Mouse (Mus musculus) hindbrain, embryonic 12.5 days (tissue): ENCODE measurements at regions not wholly inside any gene's neighbourhood (a gene's known extent, or its start where the extent isn't known, plus 50 kb on each side); places are given as distances from the start of the nearest gene placed in this dataset.
"Not testable (repeated sequence)": the region's sequence is repeated elsewhere in the genome, so short reads cannot be mapped to it uniquely, and the experiment has no call there.

Source experiments
- ATAC-seq: fragments of 200-750 bp; cut with Nextera tagmentation; 2 replicates; pipeline ENCODE4 v1.8.0; 2017; ENCODE audit warnings: moderate TSS enrichment; ENCODE audit not compliant: low FRiP score
- H3K27ac ChIP-seq: fragments of 300-500 bp; sonication (generic); 2 replicates; pipeline ENCODE4 v1.5.1; 2016; ENCODE audit warnings: mild to moderate bottlenecking
- H3K27me3 ChIP-seq: fragments of 300-500 bp; sonication (generic); 2 replicates; pipeline ENCODE4 v1.6.1; 2016; ENCODE audit warnings: mild to moderate bottlenecking
- H3K36me3 ChIP-seq: fragments of 300-500 bp; sonication (generic); 2 replicates; pipeline ENCODE4 v1.6.1; 2016; ENCODE audit warnings: mild to moderate bottlenecking
- H3K4me1 ChIP-seq: fragments of 300-500 bp; sonication (generic); 2 replicates; pipeline ENCODE4 v1.6.1; 2016
- H3K4me2 ChIP-seq: fragments of 300-500 bp; sonication (generic); replicated peaks from 2 replicates; pipeline ENCODE4 v1.6.1; 2016; ENCODE audit warnings: mild to moderate bottlenecking
- H3K4me3 ChIP-seq: fragments of 300-500 bp; sonication (generic); 2 replicates; pipeline ENCODE4 v1.5.1; 2016; ENCODE audit warnings: mild to moderate bottlenecking
- H3K9ac ChIP-seq: fragments of 300-500 bp; sonication (generic); 2 replicates; pipeline ENCODE4 v1.6.1; 2016; ENCODE audit warnings: mild to moderate bottlenecking, moderate library complexity
- H3K9me3 ChIP-seq: fragments of 300-500 bp; sonication (generic); replicated peaks from 2 replicates; pipeline ENCODE4 v1.6.1; 2016; ENCODE audit warnings: mild to moderate bottlenecking
- WGBS: fragments of 180-500 bp; shearing (Covaris S2); methylation state at CpG from one replicate; pipeline ENCODE4 v1.1.7; 2016; 5-methylcytosine and 5-hydroxymethylcytosine counted together

DNA sequence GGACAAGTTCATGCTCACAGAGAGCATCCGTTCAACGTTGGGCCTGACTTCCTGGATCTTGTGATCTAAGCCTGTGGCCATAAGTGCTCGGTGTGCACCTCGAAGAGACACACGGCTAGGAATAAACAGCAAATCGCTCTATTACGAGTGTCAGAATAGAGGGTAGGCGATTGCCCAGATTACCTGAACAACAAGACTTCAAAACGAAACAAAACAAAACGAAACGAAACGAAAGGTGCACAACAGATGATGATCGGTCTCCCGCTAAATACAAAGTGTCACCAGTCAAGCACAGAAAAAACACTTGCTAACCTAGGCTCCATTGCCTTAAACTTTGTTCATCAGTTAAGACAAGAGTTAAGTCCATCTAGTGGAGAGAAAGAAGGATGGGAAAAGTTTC lies 67.4 kb downstream of the Pdia4 start:
- WGBS: 82% methylated on average over 9 of the region's 14 CpGs

DNA sequence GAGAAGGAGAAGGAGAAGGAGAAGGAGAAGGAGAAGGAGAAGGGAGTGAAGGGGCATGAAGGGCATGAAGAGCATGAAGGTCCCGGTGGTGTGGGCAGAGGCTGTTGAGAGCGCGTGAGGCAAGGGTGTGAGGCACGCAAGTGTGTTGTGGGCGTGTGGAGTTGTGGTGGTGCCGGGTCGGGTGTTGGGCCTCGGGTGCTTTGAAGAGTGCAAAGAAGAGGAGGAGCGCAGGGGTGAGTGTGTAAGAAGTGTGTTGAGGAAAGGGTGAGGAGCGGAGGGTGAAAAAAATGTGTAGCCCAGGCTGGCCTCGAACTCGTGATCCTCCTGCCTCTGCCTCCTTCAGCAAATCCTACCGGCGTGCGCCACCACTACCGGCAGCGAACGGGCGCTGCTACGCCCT lies 69.4 kb downstream of the Pdia4 start:
- not testable (repeated sequence) for H3K9ac ChIP-seq, H3K9me3 ChIP-seq, ATAC-seq, H3K27me3 ChIP-seq, H3K4me2 ChIP-seq, H3K4me1 ChIP-seq, H3K27ac ChIP-seq, H3K4me3 ChIP-seq, H3K36me3 ChIP-seq
- WGBS: no CpG with 5 or more reads among the region's 20 CpGs

More for the DNA sequence above, 67.4 kb downstream of the Pdia4 start:
- not testable (repeated sequence) for ATAC-seq, H3K27ac ChIP-seq, H3K4me2 ChIP-seq, H3K9me3 ChIP-seq, H3K4me3 ChIP-seq, H3K27me3 ChIP-seq, H3K4me1 ChIP-seq, H3K36me3 ChIP-seq, H3K9ac ChIP-seq

DNA sequence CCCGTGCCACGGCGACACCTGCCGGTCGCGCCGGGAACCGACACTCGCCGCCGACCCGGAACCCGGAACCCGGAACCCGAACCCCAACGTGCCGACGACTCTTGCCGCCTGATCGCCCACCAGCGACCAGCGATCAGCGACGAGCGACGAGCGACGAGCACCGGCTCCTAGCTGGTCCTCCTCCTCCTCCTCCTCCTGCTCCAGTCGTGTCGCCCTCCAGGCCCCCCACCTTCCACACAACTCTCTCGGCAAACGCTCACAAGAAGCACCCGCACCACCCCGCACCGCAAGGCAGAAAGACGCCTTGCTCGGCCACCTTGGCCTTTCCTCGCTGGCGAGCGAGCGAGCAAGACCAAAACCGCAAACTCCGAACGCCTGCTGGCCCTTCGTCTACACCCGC lies 73.0 kb downstream of the Pdia4 start:
- H3K27ac ChIP-seq, H3K4me1 ChIP-seq, H3K27me3 ChIP-seq, H3K9me3 ChIP-seq, H3K36me3 ChIP-seq, H3K9ac ChIP-seq, ATAC-seq: not testable (repeated sequence)
- WGBS: 12% methylated on average over 18 of the region's 47 CpGs
- peak overlapping the region; percentile 35 for H3K4me3 ChIP-seq
- peak overlapping the region; percentile 39; the same call in 1 of the 2 replicates for H3K4me2 ChIP-seq

DNA sequence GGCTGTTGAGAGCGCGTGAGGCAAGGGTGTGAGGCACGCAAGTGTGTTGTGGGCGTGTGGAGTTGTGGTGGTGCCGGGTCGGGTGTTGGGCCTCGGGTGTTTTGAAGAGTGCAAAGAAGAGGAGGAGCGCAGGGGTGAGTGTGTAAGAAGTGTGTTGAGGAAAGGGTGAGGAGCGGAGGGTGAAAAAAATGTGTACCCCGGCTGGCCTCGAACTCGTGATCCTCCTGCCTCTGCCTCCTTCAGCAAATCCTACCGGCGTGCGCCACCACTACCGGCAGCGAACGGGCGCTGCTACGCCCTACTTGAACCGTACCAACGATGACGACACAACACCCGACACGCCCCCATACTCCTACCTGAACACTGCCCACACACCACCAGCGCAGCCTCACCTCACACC lies 73.5 kb downstream of the Pdia4 start:
- ATAC-seq, H3K4me3 ChIP-seq, H3K27ac ChIP-seq, H3K9me3 ChIP-seq, H3K4me1 ChIP-seq, H3K9ac ChIP-seq, H3K4me2 ChIP-seq, H3K36me3 ChIP-seq, H3K27me3 ChIP-seq: not testable (repeated sequence)
- 12% methylated on average over 12 of the region's 26 CpGs for WGBS

DNA sequence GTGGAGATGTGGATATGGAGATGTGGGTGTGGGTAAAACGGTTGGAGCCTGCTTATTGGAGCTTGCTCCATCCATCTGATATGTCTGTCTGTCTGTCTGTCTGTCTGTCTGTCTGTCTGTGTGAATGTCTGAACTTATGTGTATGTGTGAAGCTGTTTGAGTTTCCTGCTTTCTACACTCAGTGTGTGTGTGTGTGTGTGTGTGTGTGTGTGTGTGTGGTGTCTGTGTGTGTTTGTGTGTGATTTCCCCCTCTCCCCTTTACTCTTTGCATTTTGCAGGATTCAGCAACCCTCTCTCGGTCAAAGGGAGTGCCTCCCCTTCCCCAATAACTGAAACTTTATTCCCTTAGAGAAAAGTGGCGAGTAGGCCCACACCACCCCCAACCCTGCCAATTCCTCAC lies 75.3 kb downstream of the Pdia4 start:
- H3K9me3 ChIP-seq, H3K4me2 ChIP-seq, H3K4me1 ChIP-seq, H3K9ac ChIP-seq, H3K27me3 ChIP-seq, ATAC-seq, H3K27ac ChIP-seq, H3K36me3 ChIP-seq, H3K4me3 ChIP-seq: not testable (repeated sequence)
- WGBS: no CpG with 5 or more reads among the region's 3 CpGs
